Mouse (Mus musculus): ENCODE data around the gene Kcnf1. TPM values are rescaled to one million over a fixed set of nuclear protein-coding genes. Genes with fewer than 3 reads are reported as not detected.

Kcnf1 gene
- polyA plus RNA-seq, 1 experiment from 2014 or later, result 3.0 TPM

DNA sequence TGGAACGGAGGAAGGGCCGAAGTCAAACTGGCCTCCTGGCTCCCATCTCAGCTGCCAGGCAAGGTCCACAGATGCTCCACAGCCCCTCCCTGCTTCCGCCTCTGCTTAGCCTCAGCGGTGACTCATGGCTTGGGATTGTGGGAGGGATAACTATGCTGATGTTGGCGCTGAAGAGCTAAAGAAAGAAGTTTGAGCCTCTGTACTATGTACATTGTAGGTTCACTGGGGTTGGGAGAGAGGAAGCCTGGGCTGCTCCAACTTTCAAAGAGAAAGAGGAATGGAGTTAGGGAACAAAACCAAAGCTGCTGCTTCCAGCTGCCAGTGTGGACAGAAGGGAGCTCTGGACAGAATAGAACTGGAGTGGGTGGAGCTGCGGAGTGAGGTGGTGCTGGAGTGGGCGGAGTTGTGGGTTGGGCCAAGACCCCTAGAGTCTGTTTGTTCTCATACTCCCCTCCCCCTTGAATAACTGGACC is 7.7 kb upstream of the Kcnf1 start:
- H3K4me2 ChIP-seq, result no peak overlapping the region
- 35% methylated on average over 7 of the region's 7 CpGs for WGBS
- 0 out of 2 replicates have a peak, but pooled peaks cover 3% of the 10 kb centered on the region for H3K27me3 ChIP-seq

DNA sequence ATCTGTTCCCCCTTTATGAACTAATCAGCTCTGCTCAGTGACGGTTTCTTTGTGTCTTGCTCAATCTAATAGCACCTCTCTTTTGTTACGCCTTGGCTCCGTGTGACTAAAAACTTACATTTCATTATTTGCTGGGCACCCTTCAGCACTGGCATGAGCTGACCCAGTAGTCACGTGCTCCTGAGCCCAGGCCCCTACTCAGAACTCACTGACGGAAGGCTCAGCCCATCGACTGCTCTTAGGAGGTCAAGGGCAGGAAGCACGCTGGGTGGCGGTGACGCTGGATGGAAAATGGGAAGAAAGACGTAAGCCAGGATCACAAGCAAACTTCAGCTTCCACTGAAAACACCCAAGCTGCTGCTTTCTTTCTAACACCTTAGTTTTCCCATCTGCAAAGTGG is 7.1 kb upstream of the Kcnf1 start:
- Histone ChIP-seq H3K27me3 (0 out of 2 replicates have a peak, but pooled peaks cover 3% of the 10 kb centered on the region), H3K9ac (no peak overlapping the region), H3K9me3 (no peaks in the 10 kb centered on the region), H3K36me3 (no peaks in the 10 kb centered on the region), H3K4me2 (no peak overlapping the region), H3K4me3 (no peak overlapping the region), H3K27ac (no peak overlapping the region), H3K4me1 (replicated peaks) (0 out of 2 replicates have a peak, but pooled peaks cover 3% of the 10 kb centered on the region)
- 58% methylated on average over 10 of the region's 10 CpGs for WGBS
- no peak for ATAC-seq (ENCODE audit: low FRiP score)

More for the DNA sequence above, 7.7 kb upstream of the Kcnf1 start:
- no peaks in the 10 kb centered on the region for H3K36me3 ChIP-seq
- 0 out of 2 replicates have a peak, but pooled peaks have one; percentile 32 for ATAC-seq (ENCODE audit: low FRiP score)
- no peak overlapping the region for H3K4me3 ChIP-seq
- H3K4me1 ChIP-seq (replicated peaks), result 0 out of 2 replicates have a peak, but pooled peaks cover 3% of the 10 kb centered on the region
- no peak overlapping the region for H3K27ac ChIP-seq
- no peaks in the 10 kb centered on the region for H3K9me3 ChIP-seq
- H3K9ac ChIP-seq, result no peak overlapping the region

DNA sequence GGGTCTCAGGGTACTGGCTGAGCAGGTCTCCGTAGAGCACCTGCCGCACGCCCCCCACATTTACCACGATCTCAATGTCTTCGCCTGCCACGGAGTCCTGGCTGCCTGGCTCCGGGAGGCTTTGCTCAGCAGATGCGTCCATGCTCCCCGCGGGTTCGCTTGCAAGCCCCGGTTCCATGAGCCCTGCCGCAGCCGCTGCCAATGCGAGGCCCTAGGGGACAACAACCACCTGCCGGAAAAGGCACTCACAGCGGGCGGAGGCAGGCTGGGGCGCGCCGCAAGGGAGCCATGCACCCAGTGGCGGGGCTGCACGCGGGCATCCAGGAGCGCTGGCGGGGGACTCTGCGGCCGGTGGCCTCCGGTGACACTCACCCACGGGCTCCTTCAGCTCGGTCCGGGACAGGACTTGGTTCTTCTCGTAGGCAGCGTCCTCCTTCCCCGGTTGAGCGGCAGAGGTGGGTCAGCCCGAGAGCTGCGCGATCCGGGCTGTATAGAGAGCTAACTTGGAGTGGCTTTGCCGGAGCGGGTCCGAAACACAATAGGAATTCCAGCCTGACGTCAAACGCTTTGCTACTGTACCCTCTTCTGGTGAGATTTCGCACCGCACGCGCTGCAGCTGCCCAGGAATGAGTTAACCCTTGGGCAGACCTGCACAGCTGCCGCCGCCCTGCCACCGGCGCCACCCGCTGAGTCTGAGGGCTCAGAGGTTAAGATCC is 489 bp downstream of the Kcnf1 start:
- no peaks in the 10 kb centered on the region for H3K36me3 ChIP-seq
- ATAC-seq (ENCODE audit: low FRiP score), result peak; percentile 85
- peak overlapping the region; percentile 56 for H3K4me3 ChIP-seq
- peak overlapping the region; percentile 94 for H3K4me2 ChIP-seq
- peak overlapping the region; percentile 78 for H3K9ac ChIP-seq
- WGBS, result under 1% methylated on average over 54 of the region's 54 CpGs
- peaks cover 41% of the 10 kb centered on the region for H3K27me3 ChIP-seq
- H3K27ac ChIP-seq, result peak overlapping the region; percentile 74
- no peaks in the 10 kb centered on the region for H3K9me3 ChIP-seq
- H3K4me1 ChIP-seq (replicated peaks), result peaks cover 23% of the 10 kb centered on the region

DNA sequence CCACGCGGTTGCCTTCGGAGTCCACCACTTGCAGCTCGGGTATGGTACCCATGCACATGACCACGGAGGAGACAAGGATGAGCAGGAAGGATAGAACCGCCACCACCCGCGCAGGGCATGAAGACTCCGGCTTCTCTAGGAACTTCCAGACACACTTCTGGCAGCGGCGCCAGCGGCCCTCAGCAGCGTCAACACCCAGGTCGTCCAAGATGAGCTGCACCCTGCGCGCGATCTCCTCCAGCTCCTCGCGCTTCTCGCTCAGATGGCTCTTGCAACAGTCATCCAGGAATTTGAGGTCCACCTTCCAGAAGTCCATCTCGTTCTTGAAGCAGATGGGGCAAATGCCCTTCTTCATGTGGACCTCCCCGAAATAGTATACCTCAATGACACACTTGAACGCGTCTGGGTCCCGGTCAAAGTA is 1.1 kb downstream of the Kcnf1 start:
- H3K4me3 ChIP-seq, result peak overlapping the region; percentile 56
- H3K4me1 ChIP-seq (replicated peaks), result peaks cover 23% of the 10 kb centered on the region
- peak overlapping the region; percentile 78 for H3K9ac ChIP-seq
- no peaks in the 10 kb centered on the region for H3K9me3 ChIP-seq
- peaks cover 41% of the 10 kb centered on the region for H3K27me3 ChIP-seq
- H3K36me3 ChIP-seq, result no peaks in the 10 kb centered on the region
- peak overlapping the region; percentile 94 for H3K4me2 ChIP-seq
- no peak overlapping the region for H3K27ac ChIP-seq
- ATAC-seq (ENCODE audit: low FRiP score), result no peak
- WGBS, result 20% methylated on average over 25 of the region's 25 CpGs

DNA sequence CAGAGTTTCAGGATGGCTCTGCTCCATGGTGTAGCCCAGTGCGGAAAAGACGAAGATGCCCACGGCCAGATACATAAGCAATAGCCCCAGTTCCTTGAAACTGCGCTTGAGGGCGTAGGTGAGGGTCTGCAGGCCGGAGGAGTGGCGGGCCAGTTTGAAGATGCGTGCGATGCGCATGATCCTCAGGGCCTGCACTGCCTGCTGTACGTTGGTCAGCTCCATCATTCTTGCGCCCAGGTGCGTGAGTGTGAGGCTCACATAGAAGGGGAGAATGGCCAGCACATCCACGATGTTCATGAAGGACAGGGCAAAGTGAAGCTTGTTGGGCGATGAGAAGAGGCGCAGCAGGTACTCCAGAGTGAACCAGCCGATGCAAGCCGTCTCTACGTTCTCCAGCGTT is 1.6 kb downstream of the Kcnf1 start:
- Histone ChIP-seq H3K36me3 (no peaks in the 10 kb centered on the region), H3K4me1 (replicated peaks) (peaks cover 23% of the 10 kb centered on the region), H3K27ac (no peak overlapping the region), H3K9ac (peak overlapping the region; percentile 78; the same call in 1 of the 2 replicates), H3K4me3 (peak overlapping the region; percentile 56), H3K4me2 (peak overlapping the region; percentile 94), H3K27me3 (peaks cover 41% of the 10 kb centered on the region), H3K9me3 (no peaks in the 10 kb centered on the region)
- ATAC-seq (ENCODE audit: low FRiP score), result no peak
- WGBS, result 75% methylated on average over 20 of the region's 20 CpGs

DNA sequence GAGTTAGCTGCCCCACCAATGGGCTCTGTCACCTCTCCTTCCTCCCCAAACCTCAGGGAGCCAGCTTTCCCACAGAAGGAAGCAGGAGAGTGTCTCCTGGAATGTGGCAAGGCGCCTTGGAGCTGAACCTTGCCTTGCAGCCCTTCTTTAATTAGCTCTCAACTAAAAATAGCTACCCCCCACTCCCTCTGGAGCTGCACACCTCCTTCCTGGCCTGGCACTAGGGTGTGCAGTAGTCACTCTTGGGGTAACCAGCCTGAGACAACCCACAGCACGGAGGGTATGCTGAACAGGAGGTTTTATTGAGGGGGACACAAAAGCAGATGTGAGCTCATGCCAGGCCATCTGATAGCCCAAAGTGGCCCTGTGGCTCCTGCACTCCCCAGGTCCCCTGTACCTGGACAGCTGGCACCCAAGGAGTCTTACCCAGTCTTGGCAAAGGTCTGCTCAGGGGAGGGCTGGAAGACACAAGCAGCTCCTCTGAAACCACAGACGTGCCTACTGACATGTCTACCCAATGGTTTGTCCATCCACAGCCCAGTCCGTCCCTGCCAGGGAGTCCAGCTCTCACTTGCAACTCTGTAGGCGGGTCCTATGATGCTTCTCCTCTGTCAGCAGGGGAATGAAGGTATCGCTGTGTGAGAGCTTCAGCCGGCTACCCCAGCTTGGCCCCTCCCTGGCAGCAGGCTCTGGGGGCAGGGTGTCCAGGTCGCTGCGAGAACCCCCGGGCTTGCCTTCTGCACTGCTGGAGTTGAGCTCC is 2.4 kb downstream of the Kcnf1 start:
- Histone ChIP-seq H3K9ac (no peak overlapping the region), H3K9me3 (no peaks in the 10 kb centered on the region), H3K27ac (no peak overlapping the region), H3K36me3 (no peaks in the 10 kb centered on the region), H3K4me1 (replicated peaks) (peaks cover 23% of the 10 kb centered on the region), H3K4me2 (no peak overlapping the region), H3K4me3 (no peak overlapping the region), H3K27me3 (peaks cover 43% of the 10 kb centered on the region)
- 84% methylated on average over 10 of the region's 10 CpGs for WGBS
- no peak for ATAC-seq (ENCODE audit: low FRiP score)

DNA sequence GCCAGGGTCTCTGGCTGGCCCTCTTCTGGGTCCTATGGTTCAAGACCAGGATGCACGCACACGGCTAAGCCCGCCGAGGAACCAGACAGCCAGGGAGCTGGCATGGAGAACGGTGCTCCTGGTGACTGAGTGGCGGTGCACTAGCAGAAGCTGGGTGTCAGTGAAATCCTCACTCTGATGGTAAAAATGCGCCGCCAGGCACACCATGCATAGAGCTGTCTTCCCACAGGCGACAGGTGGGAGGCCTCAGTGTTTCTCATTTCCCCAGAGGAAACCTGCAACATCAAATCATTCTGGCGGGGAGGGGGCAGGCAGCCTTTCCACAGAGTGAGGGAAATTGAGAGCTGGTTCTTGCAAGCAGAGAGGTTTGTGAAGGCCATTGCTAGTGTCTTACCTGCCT is 6.3 kb downstream of the Kcnf1 start:
- Histone ChIP-seq H3K36me3 (no peaks in the 10 kb centered on the region), H3K27me3 (peaks cover 27% of the 10 kb centered on the region), H3K27ac (no peak overlapping the region), H3K9ac (no peak overlapping the region), H3K4me1 (replicated peaks) (peaks cover 12% of the 10 kb centered on the region), H3K9me3 (no peaks in the 10 kb centered on the region), H3K4me2 (no peak overlapping the region), H3K4me3 (no peak overlapping the region)
- no peak for ATAC-seq (ENCODE audit: low FRiP score)
- 88% methylated on average over 10 of the region's 10 CpGs for WGBS

DNA sequence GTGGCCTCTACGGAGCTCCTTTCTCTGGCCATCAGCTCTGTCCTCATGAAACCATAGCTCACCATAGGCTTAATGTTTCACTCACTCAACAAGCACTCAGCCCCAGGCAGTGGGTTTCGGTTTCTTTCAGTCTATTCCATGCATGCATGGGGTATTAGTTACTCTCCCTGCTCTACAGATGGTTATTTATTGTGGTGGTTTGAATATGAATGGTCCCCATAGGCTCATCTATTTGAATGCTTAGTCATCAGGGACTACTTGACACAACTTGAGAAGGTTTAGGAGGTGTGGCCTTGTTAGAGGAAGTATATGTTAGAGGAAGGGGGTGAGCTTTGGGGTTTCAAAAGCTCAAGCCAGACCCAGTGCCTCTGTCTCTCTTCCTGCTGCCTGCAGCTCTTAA is 10.6 kb downstream of the Kcnf1 start:
- H3K4me3 ChIP-seq, result no peak overlapping the region
- H3K9ac ChIP-seq, result no peak overlapping the region
- H3K4me2 ChIP-seq, result no peak overlapping the region
- no peaks in the 10 kb centered on the region for H3K4me1 ChIP-seq (replicated peaks)
- H3K36me3 ChIP-seq, result no peaks in the 10 kb centered on the region
- no peak overlapping the region for H3K27ac ChIP-seq
- H3K9me3 ChIP-seq, result no peaks in the 10 kb centered on the region
- 91% methylated on average over 2 of the region's 2 CpGs for WGBS
- ATAC-seq (ENCODE audit: low FRiP score), result no peak
- 0 out of 2 replicates have a peak, but pooled peaks cover 2% of the 10 kb centered on the region for H3K27me3 ChIP-seq

DNA sequence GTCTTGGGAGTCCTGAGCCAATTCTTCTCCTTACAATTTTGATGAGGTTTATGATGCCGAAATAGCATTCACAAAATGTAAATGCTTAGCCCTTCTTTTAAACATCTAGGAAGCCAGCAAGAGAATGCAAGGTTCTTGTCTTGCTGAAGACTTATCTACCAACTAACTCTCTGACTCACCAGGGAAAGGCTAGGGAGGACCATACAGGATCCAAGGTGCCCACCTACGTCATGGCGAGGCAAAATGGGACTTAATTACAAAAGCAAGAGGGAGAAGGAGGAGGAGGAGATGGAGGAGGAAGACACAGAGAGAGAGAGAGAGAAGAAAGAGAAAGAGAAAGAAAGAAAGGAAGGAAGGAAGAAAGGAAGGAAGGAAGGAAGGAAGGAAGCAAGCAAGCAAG is 12.7 kb downstream of the Kcnf1 start:
- no peak overlapping the region for H3K27ac ChIP-seq
- no peak overlapping the region for H3K9ac ChIP-seq
- no peaks in the 10 kb centered on the region for H3K4me1 ChIP-seq (replicated peaks)
- no peak overlapping the region for H3K4me2 ChIP-seq
- no peaks in the 10 kb centered on the region for H3K9me3 ChIP-seq
- no peaks in the 10 kb centered on the region for H3K36me3 ChIP-seq
- H3K4me3 ChIP-seq, result no peak overlapping the region
- no peak for ATAC-seq (ENCODE audit: low FRiP score)
- WGBS, result 97% methylated on average over 3 of the region's 3 CpGs
- H3K27me3 ChIP-seq, result no peaks in the 10 kb centered on the region

DNA sequence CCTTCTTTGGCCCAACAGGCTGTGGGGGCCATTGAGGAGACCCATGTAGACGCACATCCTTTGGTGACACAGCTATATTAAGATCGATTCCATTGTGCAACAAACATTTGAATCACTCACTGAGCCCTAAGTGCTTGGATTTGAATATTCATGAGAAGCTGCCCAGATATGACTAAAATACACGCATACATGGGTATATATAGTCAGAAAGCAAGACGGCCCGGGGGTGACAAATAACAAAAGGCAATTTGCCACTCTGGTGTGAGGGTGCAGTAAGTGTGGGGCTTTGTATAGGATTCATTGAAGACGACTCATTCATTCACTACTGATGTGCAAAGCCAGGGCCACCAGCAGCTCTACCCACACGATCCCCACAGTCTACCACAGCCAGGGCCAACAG is 17.1 kb downstream of the Kcnf1 start:
- no peaks in the 10 kb centered on the region for H3K27me3 ChIP-seq
- no peak overlapping the region for H3K9ac ChIP-seq
- no peaks in the 10 kb centered on the region for H3K4me1 ChIP-seq (replicated peaks)
- H3K36me3 ChIP-seq, result no peaks in the 10 kb centered on the region
- no peak overlapping the region for H3K4me2 ChIP-seq
- H3K9me3 ChIP-seq, result no peaks in the 10 kb centered on the region
- WGBS, result 85% methylated on average over 7 of the region's 7 CpGs
- ATAC-seq (ENCODE audit: low FRiP score), result no peak
- no peak overlapping the region for H3K4me3 ChIP-seq
- no peak overlapping the region for H3K27ac ChIP-seq

DNA sequence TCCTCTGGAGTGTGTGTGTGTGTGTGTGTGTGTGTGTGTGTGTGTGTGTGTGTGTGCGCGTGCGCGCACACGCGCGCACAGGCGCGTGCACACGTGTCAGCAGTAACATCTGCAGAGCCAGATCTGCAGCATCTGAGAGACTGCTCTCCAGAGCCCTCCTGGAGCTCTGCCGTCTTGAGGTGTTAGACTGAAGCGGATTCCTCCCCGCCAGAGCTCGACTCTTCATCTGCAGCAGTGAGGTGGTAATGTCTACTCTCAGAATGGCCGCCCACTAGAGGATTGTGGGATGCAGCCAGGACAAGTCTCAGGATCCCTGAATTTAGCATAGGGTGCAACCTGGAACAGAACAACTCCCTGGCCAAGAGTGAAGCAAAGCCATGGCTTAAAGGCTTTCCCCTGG is 19.1 kb downstream of the Kcnf1 start:
- H3K9ac ChIP-seq, result no peak overlapping the region
- no peaks in the 10 kb centered on the region for H3K27me3 ChIP-seq
- H3K4me3 ChIP-seq, result no peak overlapping the region
- no peak overlapping the region for H3K27ac ChIP-seq
- no peaks in the 10 kb centered on the region for H3K9me3 ChIP-seq
- no peak overlapping the region for H3K4me2 ChIP-seq
- WGBS, result 94% methylated on average over 15 of the region's 15 CpGs
- H3K4me1 ChIP-seq (replicated peaks), result no peaks in the 10 kb centered on the region
- no peak for ATAC-seq (ENCODE audit: low FRiP score)
- H3K36me3 ChIP-seq, result no peaks in the 10 kb centered on the region

DNA sequence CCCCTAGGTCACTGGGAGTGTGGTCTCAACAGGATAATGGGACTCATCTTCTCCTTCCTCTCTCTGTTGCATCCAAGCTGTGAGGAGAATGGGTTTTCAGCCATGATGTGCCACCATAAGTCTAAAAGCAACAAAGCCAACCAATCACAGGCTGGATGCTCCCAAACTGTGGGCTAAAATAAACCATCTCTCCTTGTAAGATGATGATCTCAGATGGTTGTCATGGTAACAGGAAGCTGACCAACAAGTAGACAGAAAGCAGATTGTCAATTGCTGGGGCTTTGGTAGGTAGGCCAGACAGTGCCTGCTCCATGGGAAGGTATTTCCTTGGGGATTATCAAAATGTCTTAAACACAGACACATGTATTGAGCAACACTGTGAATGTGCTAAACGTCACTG is 20.9 kb downstream of the Kcnf1 start:
- WGBS, result 80% methylated on average over 1 of the region's 1 CpGs
- Histone ChIP-seq H3K4me1 (replicated peaks) (no peaks in the 10 kb centered on the region), H3K4me3 (no peak overlapping the region), H3K36me3 (no peaks in the 10 kb centered on the region), H3K27me3 (no peaks in the 10 kb centered on the region), H3K9me3 (no peaks in the 10 kb centered on the region), H3K27ac (no peak overlapping the region), H3K4me2 (no peak overlapping the region), H3K9ac (no peak overlapping the region)
- no peak for ATAC-seq (ENCODE audit: low FRiP score)
